Mouse (Mus musculus): ENCODE data around the gene Otoa.

Gene Otoa

DNA sequence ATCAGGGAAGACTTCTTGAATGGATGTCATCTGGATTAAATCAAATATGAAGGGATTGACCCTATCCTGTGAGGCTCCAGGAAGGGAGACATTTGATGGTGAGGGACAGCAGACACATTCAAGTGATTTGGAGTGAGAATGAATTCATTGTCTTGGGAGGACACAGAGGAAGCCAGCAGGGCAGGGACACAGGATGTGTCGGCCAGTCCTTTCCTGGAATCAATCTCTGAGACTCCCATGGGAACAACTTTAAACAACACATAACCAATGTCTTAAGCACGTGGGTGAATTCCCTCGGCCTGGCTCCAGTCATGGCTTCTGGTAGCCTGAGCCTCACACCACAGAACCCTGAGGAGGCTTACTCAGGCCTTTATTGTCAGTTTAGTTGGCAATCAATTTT is 26.4 kb downstream of the Otoa start:
- H3K36me3 ChIP-seq (ENCODE audit: control insufficient read depth, insufficient read depth, low read length, poor library complexity, severe bottlenecking): no peaks in the 10 kb centered on the region
- DNase-seq (ENCODE audit: low read depth, low spot score): no peak
- no peaks in the 10 kb centered on the region for H3K27me3 ChIP-seq (ENCODE audit: control insufficient read depth, insufficient read depth, low read length, poor library complexity, severe bottlenecking)

GRCm38 (mm10) chr7:121111321-121111720 is 29.9 kb downstream of the Otoa start:
- DNase-seq (ENCODE audit: low read depth, low spot score): no peak
- H3K27me3 ChIP-seq (ENCODE audit: control insufficient read depth, insufficient read depth, low read length, poor library complexity, severe bottlenecking): no peaks in the 10 kb centered on the region
- no peaks in the 10 kb centered on the region for H3K36me3 ChIP-seq (ENCODE audit: control insufficient read depth, insufficient read depth, low read length, poor library complexity, severe bottlenecking)

DNA sequence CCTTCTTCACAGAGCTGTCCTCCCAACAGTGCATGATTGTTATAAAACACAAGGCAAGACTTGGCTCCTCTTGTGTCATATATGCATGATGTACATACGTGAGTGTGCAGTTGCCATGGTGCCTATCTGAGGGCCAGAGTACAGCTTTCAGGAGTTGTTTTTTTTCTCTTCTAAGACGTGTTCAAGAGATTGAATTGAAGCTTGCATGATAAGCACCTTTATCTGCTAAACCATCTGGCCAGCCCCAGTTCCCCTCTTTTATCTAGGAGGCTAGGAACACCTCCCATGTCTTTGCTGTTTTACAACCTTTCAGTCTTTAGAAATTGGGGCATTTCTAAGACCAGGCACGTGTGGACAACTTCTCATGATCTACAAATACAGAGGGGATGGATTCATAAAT is 30.3 kb downstream of the Otoa start:
- H3K27me3 ChIP-seq (ENCODE audit: control insufficient read depth, insufficient read depth, low read length, poor library complexity, severe bottlenecking): no peaks in the 10 kb centered on the region
- no peak for DNase-seq (ENCODE audit: low read depth, low spot score)
- no peaks in the 10 kb centered on the region for H3K36me3 ChIP-seq (ENCODE audit: control insufficient read depth, insufficient read depth, low read length, poor library complexity, severe bottlenecking)

GRCm38 (mm10) chr7:121120143-121120818 is 38.8 kb downstream of the Otoa start:
- peak; percentile 68 for DNase-seq (ENCODE audit: low read depth, low spot score)
- Histone ChIP-seq H3K36me3 (ENCODE audit: control insufficient read depth, insufficient read depth, low read length, poor library complexity, severe bottlenecking) (no peaks in the 10 kb centered on the region), H3K27me3 (ENCODE audit: control insufficient read depth, insufficient read depth, low read length, poor library complexity, severe bottlenecking) (no peaks in the 10 kb centered on the region)

GRCm38 (mm10) chr7:121130837-121131236 is 49.4 kb downstream of the Otoa start:
- no peak for DNase-seq (ENCODE audit: low read depth, low spot score)
- H3K27me3 ChIP-seq (ENCODE audit: control insufficient read depth, insufficient read depth, low read length, poor library complexity, severe bottlenecking): no peaks in the 10 kb centered on the region
- no peaks in the 10 kb centered on the region for H3K36me3 ChIP-seq (ENCODE audit: control insufficient read depth, insufficient read depth, low read length, poor library complexity, severe bottlenecking)

DNA sequence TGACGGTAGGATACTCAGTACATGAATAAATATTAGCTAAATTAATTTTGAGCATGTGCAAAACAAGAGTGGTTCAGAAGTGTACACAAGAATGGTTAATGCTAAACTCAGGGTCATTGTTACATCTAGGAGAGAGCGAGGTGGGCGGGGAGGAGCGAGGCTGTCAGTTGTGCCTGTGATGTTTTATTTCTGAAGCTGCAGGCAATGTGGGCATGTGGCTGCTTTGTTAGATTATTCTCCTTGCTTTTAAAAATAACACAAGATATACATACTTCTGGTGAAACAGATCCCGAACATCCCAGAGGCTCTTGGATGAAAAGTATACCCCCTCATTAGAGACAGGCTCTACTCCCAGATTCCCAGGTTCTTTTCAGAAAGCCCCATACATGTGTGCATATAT is 59.8 kb downstream of the Otoa start:
- no peak for DNase-seq (ENCODE audit: low read depth, low spot score)

DNA sequence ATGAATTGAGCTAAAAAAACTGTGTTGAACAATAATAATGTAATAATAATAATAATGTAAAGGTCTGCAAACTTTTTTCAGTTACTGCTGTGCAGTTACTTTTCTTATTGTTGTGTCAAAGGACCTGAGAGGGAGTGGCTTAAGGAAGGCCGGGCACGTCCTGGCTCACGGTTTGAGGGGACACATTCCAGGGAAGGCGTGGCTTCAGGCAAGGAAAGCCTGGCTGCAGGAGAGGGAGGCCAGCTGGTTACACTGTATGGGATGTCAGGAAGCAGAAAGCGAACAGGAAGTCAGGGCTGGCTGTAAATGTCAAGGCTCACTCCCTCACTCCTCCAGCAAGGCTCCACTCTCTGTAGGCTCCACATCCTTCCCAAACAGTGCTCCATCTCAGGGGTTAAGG is 69.2 kb downstream of the Otoa start:
- H3K27me3 ChIP-seq (ENCODE audit: control insufficient read depth, insufficient read depth, low read length, poor library complexity, severe bottlenecking): no peaks in the 10 kb centered on the region
- DNase-seq (ENCODE audit: low read depth, low spot score): no peak
- no peaks in the 10 kb centered on the region for H3K36me3 ChIP-seq (ENCODE audit: control insufficient read depth, insufficient read depth, low read length, poor library complexity, severe bottlenecking)

More for the DNA sequence above, 59.8 kb downstream of the Otoa start:
- Histone ChIP-seq H3K27me3 (ENCODE audit: control insufficient read depth, insufficient read depth, low read length, poor library complexity, severe bottlenecking) (no peaks in the 10 kb centered on the region), H3K36me3 (ENCODE audit: control insufficient read depth, insufficient read depth, low read length, poor library complexity, severe bottlenecking) (no peaks in the 10 kb centered on the region)

DNA sequence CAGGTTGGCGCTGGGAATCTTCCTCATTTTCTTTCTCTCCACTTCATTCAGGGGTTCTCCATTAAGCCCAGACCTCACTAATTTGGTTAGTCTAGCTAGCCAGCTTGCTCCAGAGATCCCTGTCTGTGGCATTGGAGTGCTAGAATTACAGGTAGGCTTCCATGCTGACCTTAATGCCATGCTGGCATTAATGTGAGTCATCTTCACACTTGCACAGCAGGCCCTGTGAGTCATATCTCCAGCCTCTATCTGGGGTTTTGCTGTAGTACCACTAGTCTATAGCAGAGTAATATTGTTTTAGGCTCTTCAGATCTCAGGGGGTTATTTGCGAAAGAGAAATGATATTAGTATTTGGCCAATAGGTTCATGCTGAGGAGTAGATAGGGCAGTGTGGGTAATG is 70.7 kb downstream of the Otoa start:
- Histone ChIP-seq H3K36me3 (ENCODE audit: control insufficient read depth, insufficient read depth, low read length, poor library complexity, severe bottlenecking) (no peaks in the 10 kb centered on the region), H3K27me3 (ENCODE audit: control insufficient read depth, insufficient read depth, low read length, poor library complexity, severe bottlenecking) (no peaks in the 10 kb centered on the region)
- no peak for DNase-seq (ENCODE audit: low read depth, low spot score)

DNA sequence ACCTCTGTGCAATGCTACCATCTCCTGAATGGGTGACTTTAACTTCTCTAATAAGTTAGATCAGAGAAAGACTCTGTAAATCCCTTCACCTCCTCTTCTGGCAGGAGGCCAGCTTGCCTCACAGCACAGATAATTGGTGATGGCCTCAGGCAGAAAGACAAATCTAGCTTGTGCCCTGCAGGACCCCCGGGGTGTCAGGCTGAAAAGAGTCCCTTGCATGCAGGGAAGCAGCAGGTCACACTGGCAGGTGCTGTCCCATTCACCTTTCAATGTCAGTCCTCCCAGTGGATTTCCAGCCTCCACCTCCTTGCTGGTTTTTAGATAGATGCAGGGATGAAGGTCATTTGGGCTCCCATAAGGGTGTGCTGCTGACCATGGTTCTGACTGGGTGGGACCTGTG is 84.2 kb downstream of the Otoa start:
- DNase-seq (ENCODE audit: low read depth, low spot score): no peak
- H3K27me3 ChIP-seq (ENCODE audit: control insufficient read depth, insufficient read depth, low read length, poor library complexity, severe bottlenecking): no peaks in the 10 kb centered on the region
- no peaks in the 10 kb centered on the region for H3K36me3 ChIP-seq (ENCODE audit: control insufficient read depth, insufficient read depth, low read length, poor library complexity, severe bottlenecking)

GRCm38 (mm10) chr7:121171888-121172287 is 90.4 kb downstream of the Otoa start:
- Histone ChIP-seq H3K36me3 (ENCODE audit: control insufficient read depth, insufficient read depth, low read length, poor library complexity, severe bottlenecking) (no peaks in the 10 kb centered on the region), H3K27me3 (ENCODE audit: control insufficient read depth, insufficient read depth, low read length, poor library complexity, severe bottlenecking) (no peaks in the 10 kb centered on the region)
- DNase-seq (ENCODE audit: low read depth, low spot score): no peak

DNA sequence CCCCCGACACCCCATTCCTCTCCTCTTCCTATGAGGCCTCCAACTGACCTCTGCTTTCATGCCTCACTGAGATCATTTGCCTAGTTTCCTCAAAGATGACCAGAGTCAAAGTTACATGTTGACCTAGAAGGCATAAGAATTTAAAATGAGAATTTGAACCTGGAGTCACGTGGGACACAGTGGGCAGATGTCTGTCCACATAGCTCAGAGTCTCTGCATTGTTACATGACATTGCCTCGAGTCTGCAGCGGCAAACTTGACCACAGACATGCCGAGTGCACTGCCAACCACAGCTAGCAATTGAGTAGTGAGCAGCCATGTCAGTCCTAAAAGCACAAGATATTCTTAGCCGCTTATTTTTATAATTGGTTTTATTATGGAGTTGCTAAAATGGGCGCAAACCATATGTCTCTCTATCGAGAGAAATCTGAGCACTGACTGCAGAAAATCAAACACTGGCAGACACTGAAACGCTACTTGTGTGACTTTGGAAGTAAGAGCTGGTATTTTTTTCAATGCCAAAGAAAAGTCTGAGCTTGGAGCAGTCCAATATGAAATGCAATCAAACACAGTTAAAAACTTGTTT is 105.8 kb downstream of the Otoa start:
- no peak for DNase-seq (ENCODE audit: low read depth, low spot score)

GRCm38 (mm10) chr7:121188976-121189375 is 107.5 kb downstream of the Otoa start:
- H3K36me3 ChIP-seq (ENCODE audit: control insufficient read depth, insufficient read depth, low read length, poor library complexity, severe bottlenecking): no peaks in the 10 kb centered on the region
- H3K27me3 ChIP-seq (ENCODE audit: control insufficient read depth, insufficient read depth, low read length, poor library complexity, severe bottlenecking): no peaks in the 10 kb centered on the region
- no peak for DNase-seq (ENCODE audit: low read depth, low spot score)

More for the DNA sequence above, 105.8 kb downstream of the Otoa start:
- Histone ChIP-seq H3K27me3 (ENCODE audit: control insufficient read depth, insufficient read depth, low read length, poor library complexity, severe bottlenecking) (no peaks in the 10 kb centered on the region), H3K36me3 (ENCODE audit: control insufficient read depth, insufficient read depth, low read length, poor library complexity, severe bottlenecking) (no peaks in the 10 kb centered on the region)

DNA sequence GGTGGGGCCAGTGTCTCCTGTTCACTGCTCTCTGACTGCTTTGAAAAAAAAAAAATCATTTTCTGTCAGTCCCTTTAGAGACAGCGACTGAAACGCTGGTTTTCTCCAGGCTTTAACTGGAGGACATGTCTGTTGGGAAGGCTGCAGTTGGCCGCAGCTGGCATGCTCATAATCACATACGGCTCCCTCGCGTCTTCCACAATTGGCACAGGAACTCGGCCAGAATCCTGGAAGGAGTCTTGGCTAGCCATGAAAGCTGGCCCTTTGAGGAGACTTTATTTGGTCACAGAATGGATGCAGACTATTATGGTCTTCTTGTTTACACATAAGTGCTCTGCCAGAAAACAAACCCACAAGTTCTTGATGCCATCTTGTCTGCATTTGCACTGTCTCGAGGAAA is 117.5 kb downstream of the Otoa start:
- H3K36me3 ChIP-seq (ENCODE audit: control insufficient read depth, insufficient read depth, low read length, poor library complexity, severe bottlenecking): no peaks in the 10 kb centered on the region
- no peaks in the 10 kb centered on the region for H3K27me3 ChIP-seq (ENCODE audit: control insufficient read depth, insufficient read depth, low read length, poor library complexity, severe bottlenecking)
- no peak for DNase-seq (ENCODE audit: low read depth, low spot score)

- no peaks in the 10 kb centered on the region for H3K27me3 ChIP-seq (ENCODE audit: control insufficient read depth, insufficient read depth, low read length, poor library complexity, severe bottlenecking)
- no peaks in the 10 kb centered on the region for H3K36me3 ChIP-seq (ENCODE audit: control insufficient read depth, insufficient read depth, low read length, poor library complexity, severe bottlenecking)
- DNase-seq (ENCODE audit: low read depth, low spot score): no peak
Observed at GRCm38 (mm10) chr7:121211804-121212203, 130.4 kb downstream of the Otoa start.

Data from splenic B cell, adult 2 months (primary cell).